28 mouse cellular contexts compared by ENCODE assay signal in the genomic region with DNA sequence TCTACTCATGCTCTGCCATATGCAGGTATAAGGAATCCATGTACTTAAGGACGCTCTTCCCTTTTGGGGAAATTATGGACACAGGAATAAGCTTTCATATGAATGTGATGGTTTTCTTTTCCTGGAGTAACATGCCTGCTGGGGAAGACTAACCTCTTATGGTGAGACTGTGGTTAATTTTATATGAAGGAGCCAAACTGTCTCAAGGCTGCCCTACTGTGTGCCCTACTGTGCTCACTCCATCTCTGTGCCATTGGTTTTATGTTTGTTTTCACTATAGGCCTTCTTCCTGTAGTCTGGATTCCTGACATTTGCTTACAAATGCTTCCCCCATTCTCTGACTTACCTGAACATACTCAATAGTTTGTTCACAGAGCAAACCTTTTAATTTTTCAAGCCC. TPM values are rescaled to one million over a fixed set of nuclear protein-coding genes. Genes with fewer than 3 reads are reported as not detected.
"Had no signal": no experiment of that assay in that cellular context is flagged by ENCODE, and none has a peak within 500 bp of the region (broad histone marks: within the 10 kb centered on the region; RNA-seq: fewer than 3 reads in every experiment).

No protein-coding gene starts in this region.

- H3K27ac ChIP-seq: embryonic facial prominence, embryonic 10.5 days; embryonic facial prominence, embryonic 12.5 days; embryonic facial prominence, embryonic 13.5 days; embryonic facial prominence, embryonic 15.5 days; forebrain, embryonic 10.5 days; forebrain, embryonic 12.5 days; forebrain, embryonic 13.5 days; forebrain, embryonic 15.5 days; gastrocnemius, adult 2 months; heart, adult 2 months; heart, embryonic 10.5 days had no signal

- H3K9me3 ChIP-seq: embryonic facial prominence, embryonic 15.5 days; forebrain, embryonic 12.5 days; forebrain, embryonic 15.5 days; heart, embryonic 10.5 days had no signal

- H3K9ac ChIP-seq: embryonic facial prominence, embryonic 12.5 days; embryonic facial prominence, embryonic 13.5 days; embryonic facial prominence, embryonic 15.5 days; forebrain, embryonic 12.5 days; forebrain, embryonic 13.5 days; forebrain, embryonic 15.5 days; forebrain, postnatal 0 days had no signal

- DNase-seq: cerebellum, adult 9-11 months; cerebellum, postnatal 10 days; cerebellum, postnatal 14 days; cerebellum, postnatal 25 days; cerebellum, postnatal 36 days; embryo, embryonic 11 days; forebrain, postnatal 0 days; gastrocnemius, adult 2 months; gastrocnemius, postnatal 10 days; gastrocnemius, postnatal 14 days; gastrocnemius, postnatal 25 days; gastrocnemius, postnatal 36 days; heart, adult 11 months; heart, adult 18-20 months; heart, adult 2 months had no signal

- H3K4me2 ChIP-seq: embryonic facial prominence, embryonic 12.5 days; embryonic facial prominence, embryonic 13.5 days; embryonic facial prominence, embryonic 15.5 days; forebrain, embryonic 12.5 days; forebrain, embryonic 13.5 days; forebrain, embryonic 15.5 days had no signal

- H3K27me3 ChIP-seq: embryonic facial prominence, embryonic 12.5 days; embryonic facial prominence, embryonic 13.5 days; embryonic facial prominence, embryonic 15.5 days; forebrain, embryonic 12.5 days; forebrain, embryonic 13.5 days; forebrain, embryonic 15.5 days had no signal

- ATAC-seq: forebrain, embryonic 13.5 days; forebrain, embryonic 14.5 days; forebrain, embryonic 15.5 days; forebrain, embryonic 16.5 days; forebrain, postnatal 0 days had no signal

- H3K4me3 ChIP-seq: embryonic facial prominence, embryonic 10.5 days; embryonic facial prominence, embryonic 12.5 days; embryonic facial prominence, embryonic 13.5 days; embryonic facial prominence, embryonic 15.5 days; erythroblast, embryonic 14.5 days; forebrain, embryonic 10.5 days; forebrain, embryonic 12.5 days; forebrain, embryonic 13.5 days; forebrain, embryonic 15.5 days; gastrocnemius, adult 2 months; heart, adult 2 months; heart, embryonic 10.5 days had no signal

- H3K36me3 ChIP-seq: embryonic facial prominence, embryonic 10.5 days; embryonic facial prominence, embryonic 12.5 days; embryonic facial prominence, embryonic 13.5 days; embryonic facial prominence, embryonic 15.5 days; forebrain, embryonic 10.5 days; forebrain, embryonic 12.5 days; forebrain, embryonic 15.5 days; heart, embryonic 10.5 days had no signal

RNA-seq across cellular contexts. Expression of a gene that starts 13.9 kb away (rescaled TPM):
- total RNA-seq: gastrocnemius, adult 18-20 months; gastrocnemius, postnatal 14 days; gastrocnemius, postnatal 36 days had no signal
- polyA plus RNA-seq: erythroblast, embryonic 14.5 days had no signal
